Mouse (Mus musculus): ENCODE results near the gene Acot1.

- no peak for TF ChIP-seq CTCF (IDR thresholded peaks at IDR 0.05; ENCODE audit: low read depth)
- TF ChIP-seq EP300 (optimal IDR thresholded peaks at IDR 0.05), result no peak
Measured at GRCm38 (mm10) chr12:84044045-84044444, 34.8 kb downstream of the Acot1 start.

Data from stomach, postnatal 0 days (tissue).